Comparison of ENCODE assay signal across 9 mouse cellular contexts in the genomic region with DNA sequence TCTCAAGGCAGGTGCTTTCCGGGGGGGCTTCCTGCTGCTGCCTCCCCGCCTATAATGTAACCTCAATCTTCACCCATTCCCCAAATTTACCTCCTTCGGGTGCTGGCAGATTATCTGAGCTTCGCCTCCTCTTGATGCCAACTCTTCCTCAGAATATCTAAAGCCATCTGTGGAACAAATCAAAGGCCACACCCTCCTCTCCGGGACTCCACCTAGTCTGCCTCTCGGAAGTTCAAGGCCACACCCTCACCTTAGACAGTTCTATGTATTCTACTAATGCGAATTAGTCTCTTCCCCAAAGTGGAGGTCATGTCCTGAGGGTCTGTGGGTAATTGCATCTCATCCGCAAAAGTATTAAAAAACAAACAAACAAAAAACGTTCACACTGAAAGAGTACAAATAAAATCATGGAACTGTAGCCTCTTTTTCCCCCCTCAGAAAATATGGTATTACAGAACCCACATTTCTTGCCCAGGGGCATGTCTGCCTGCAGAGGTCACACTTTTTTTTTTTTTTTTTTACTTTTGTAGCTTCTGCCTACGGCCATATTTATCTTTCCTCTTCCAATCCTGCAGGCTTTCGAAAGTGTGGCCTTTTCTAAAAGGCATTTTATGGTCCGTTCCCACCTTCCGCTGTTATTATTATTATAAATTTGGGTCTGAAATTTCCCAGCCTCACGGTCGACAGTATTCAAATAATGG. TPM values are rescaled to one million over a fixed set of nuclear protein-coding genes. Genes with fewer than 3 reads are reported as not detected.
DNase-seq lines count a peak whose midpoint lies in the region; ATAC-seq and TF ChIP-seq lines count a peak whose summit lies in the region.
"Had no signal": no experiment of that assay in that cellular context is flagged by ENCODE, and none has a peak within 500 bp of the region (broad histone marks: within the 10 kb centered on the region; RNA-seq: fewer than 3 reads in every experiment).

No protein-coding gene starts in this region.

- H3K9me3 ChIP-seq in forebrain, embryonic 13.5 days (replicated peaks) = no peaks in the 10 kb centered on the region
- no peaks in the 10 kb centered on the region for H3K9me3 ChIP-seq in liver, embryonic 12.5 days (replicated peaks)

- H3K4me2 ChIP-seq in forebrain, embryonic 13.5 days = peak overlapping the region; percentile 77
- peak overlapping the region; percentile 93 for H3K4me2 ChIP-seq in liver, embryonic 12.5 days

- H3K27ac ChIP-seq in cerebellum, adult 2 months (ENCODE audit: insufficient read depth, low read length) = peak overlapping the region; percentile 84; the same call in 1 of the 2 replicates
- H3K27ac ChIP-seq in forebrain, embryonic 13.5 days = peak overlapping the region; percentile 95
- H3K27ac ChIP-seq in liver, embryonic 12.5 days = no peak overlapping the region

- 21% methylated on average over 15 of the region's 15 CpGs for WGBS in cerebellum, adult 2 months
- 19% methylated on average over 15 of the region's 15 CpGs for WGBS in forebrain, embryonic 13.5 days
- 11% methylated on average over 15 of the region's 15 CpGs for WGBS in liver, embryonic 12.5 days (ENCODE audit: insufficient replicate concordance)

- H3K36me3 ChIP-seq in forebrain, embryonic 13.5 days (ENCODE audit: poor library complexity, severe bottlenecking) = no peaks in the 10 kb centered on the region
- no peaks in the 10 kb centered on the region for H3K36me3 ChIP-seq in liver, embryonic 12.5 days

- H3K9ac ChIP-seq in forebrain, embryonic 13.5 days = peak overlapping the region; percentile 76
- H3K9ac ChIP-seq in liver, embryonic 12.5 days = peak overlapping the region; percentile 62; the same call in 1 of the 2 replicates

- peaks cover 3% of the 10 kb centered on the region; the same call in 1 of the 2 replicates for H3K4me1 ChIP-seq in cerebellum, adult 2 months (ENCODE audit: control insufficient read depth, insufficient read depth, low read length)
- peaks cover 25% of the 10 kb centered on the region for H3K4me1 ChIP-seq in forebrain, embryonic 13.5 days
- H3K4me1 ChIP-seq in liver, embryonic 12.5 days = peaks cover 54% of the 10 kb centered on the region

- no peak for TF ChIP-seq CTCF in cerebellum, adult 2 months (IDR thresholded peaks at IDR 0.05; ENCODE audit: borderline replicate concordance, insufficient read depth, low read depth, low read length)

- no peaks in the 10 kb centered on the region for H3K27me3 ChIP-seq in cerebellum, adult 2 months (ENCODE audit: control insufficient read depth, insufficient read depth, low read length)
- peaks cover 44% of the 10 kb centered on the region for H3K27me3 ChIP-seq in forebrain, embryonic 13.5 days
- H3K27me3 ChIP-seq in liver, embryonic 12.5 days (replicated peaks) = peaks cover 80% of the 10 kb centered on the region

- DNase-seq in cerebellum, adult 2 months = peak in 1 of 2 experiments; percentile 33
- no peak for DNase-seq in cerebellum, adult 11 months
- DNase-seq in urinary bladder, postnatal 10 days (ENCODE audit: low spot score) = no peak
- DNase-seq in frontal cortex, postnatal 14 days (ENCODE audit: low spot score in 2 of 2) = no peak

- ATAC-seq in CD4-positive, CD25-positive, alpha-beta regulatory T cell, adult 4 months = peak; percentile 52
- ATAC-seq in forebrain, embryonic 13.5 days = no peak
- ATAC-seq in liver, embryonic 12.5 days = peak; percentile 52; the same call in 1 of the 2 replicates
- no peak for ATAC-seq in megakaryocyte-erythroid progenitor cell, adult 5-6 weeks (replicated peaks; ENCODE audit: low FRiP score, low TSS enrichment, poor library complexity, severe bottlenecking)

- TF ChIP-seq POLR2A in cerebellum, adult 2 months (IDR thresholded peaks at IDR 0.05; ENCODE audit: borderline replicate concordance, insufficient read depth, low read length) = no peak

- H3K4me3 ChIP-seq in cerebellum, adult 2 months (replicated peaks; ENCODE audit: insufficient read depth, low read depth, low read length) = peak overlapping the region; percentile 65
- H3K4me3 ChIP-seq in forebrain, embryonic 13.5 days = peak overlapping the region; percentile 53
- H3K4me3 ChIP-seq in liver, embryonic 12.5 days = peak overlapping the region; percentile 59

RNA-seq across cellular contexts. Expression of gene Rnf19b, which starts 10.2 kb away (rescaled TPM):
- 137 and 154 TPM in 2 replicates for polyA plus RNA-seq in cerebellum, adult 2 months (2012; rRNA removed)
- polyA plus RNA-seq in CD4-positive, CD25-positive, alpha-beta regulatory T cell, adult 4 months (2017; shearing (Covaris generic)) = 10 to 100 TPM; 10.2 to 17.1 TPM
- 12.9 and 15.2 TPM in 2 replicates for polyA plus RNA-seq in forebrain, embryonic 13.5 days (2015; fragmentation: Nextera tagmentation; extraction: Ambion mirVana)
- 7.1 TPM in 2 replicates for polyA plus RNA-seq in liver, embryonic 12.5 days (2016; fragmentation: Nextera tagmentation; extraction: Ambion mirVana)
- total RNA-seq in megakaryocyte-erythroid progenitor cell, adult 5-6 weeks (2014; fragmentation: Nextera tagmentation) = 12.1 and 15.0 TPM in 2 replicates
- 26.7 and 28.3 TPM in 2 replicates for total RNA-seq in megakaryocyte-erythroid progenitor cell, adult 5-6 weeks (2017)

RNA-seq across cellular contexts. Expression of gene Ak2, which starts 56.1 kb away (rescaled TPM):
- 43.9 and 45.7 TPM in 2 replicates for polyA plus RNA-seq in cerebellum, adult 2 months (2012; rRNA removed)
- 100 to 1,000 TPM in 1 of 2 experiments, 10 to 100 TPM in 1; 74.6 to 113 TPM for polyA plus RNA-seq in CD4-positive, CD25-positive, alpha-beta regulatory T cell, adult 4 months (2017; shearing (Covaris generic))
- polyA plus RNA-seq in forebrain, embryonic 13.5 days (2015; fragmentation: Nextera tagmentation; extraction: Ambion mirVana) = 155 and 166 TPM in 2 replicates
- polyA plus RNA-seq in liver, embryonic 12.5 days (2016; fragmentation: Nextera tagmentation; extraction: Ambion mirVana) = 176 and 179 TPM in 2 replicates
- 192 and 206 TPM in 2 replicates for total RNA-seq in megakaryocyte-erythroid progenitor cell, adult 5-6 weeks (2014; fragmentation: Nextera tagmentation)
- 179 and 181 TPM in 2 replicates for total RNA-seq in megakaryocyte-erythroid progenitor cell, adult 5-6 weeks (2017)

RNA-seq across cellular contexts. Expression of gene Tmem54, which starts 57.5 kb away (rescaled TPM):
- polyA plus RNA-seq in cerebellum, adult 2 months (2012; rRNA removed) = 0.16 TPM in 2 replicates
- polyA plus RNA-seq in CD4-positive, CD25-positive, alpha-beta regulatory T cell, adult 4 months (2017; shearing (Covaris generic)) = not detected
- not detected in 2 replicates for polyA plus RNA-seq in forebrain, embryonic 13.5 days (2015; fragmentation: Nextera tagmentation; extraction: Ambion mirVana)
- 1.9 and 2.0 TPM in 2 replicates for polyA plus RNA-seq in liver, embryonic 12.5 days (2016; fragmentation: Nextera tagmentation; extraction: Ambion mirVana)
- not detected in 2 replicates for total RNA-seq in megakaryocyte-erythroid progenitor cell, adult 5-6 weeks (2014; fragmentation: Nextera tagmentation)
- not detected in 2 replicates for total RNA-seq in megakaryocyte-erythroid progenitor cell, adult 5-6 weeks (2017)
- total RNA-seq: neutrophil, adult 5-6 weeks had no signal

Comparison
In these comparisons a context has a peak if more than half of its experiments do, and no peak if none do; other contexts are left out.
1. ATAC-seq: peak in CD4-positive, CD25-positive, alpha-beta regulatory T cell, adult 4 months (single experiment) and liver, embryonic 12.5 days (single experiment); none in forebrain, embryonic 13.5 days (single experiment) and megakaryocyte-erythroid progenitor cell, adult 5-6 weeks (single experiment).
2. Peak in every context shown above with its lines, with median percentiles within 50 percentile points of each other: H3K4me3 ChIP-seq.